Comparison of ENCODE assay signal across 8 mouse cellular contexts in the genomic region with DNA sequence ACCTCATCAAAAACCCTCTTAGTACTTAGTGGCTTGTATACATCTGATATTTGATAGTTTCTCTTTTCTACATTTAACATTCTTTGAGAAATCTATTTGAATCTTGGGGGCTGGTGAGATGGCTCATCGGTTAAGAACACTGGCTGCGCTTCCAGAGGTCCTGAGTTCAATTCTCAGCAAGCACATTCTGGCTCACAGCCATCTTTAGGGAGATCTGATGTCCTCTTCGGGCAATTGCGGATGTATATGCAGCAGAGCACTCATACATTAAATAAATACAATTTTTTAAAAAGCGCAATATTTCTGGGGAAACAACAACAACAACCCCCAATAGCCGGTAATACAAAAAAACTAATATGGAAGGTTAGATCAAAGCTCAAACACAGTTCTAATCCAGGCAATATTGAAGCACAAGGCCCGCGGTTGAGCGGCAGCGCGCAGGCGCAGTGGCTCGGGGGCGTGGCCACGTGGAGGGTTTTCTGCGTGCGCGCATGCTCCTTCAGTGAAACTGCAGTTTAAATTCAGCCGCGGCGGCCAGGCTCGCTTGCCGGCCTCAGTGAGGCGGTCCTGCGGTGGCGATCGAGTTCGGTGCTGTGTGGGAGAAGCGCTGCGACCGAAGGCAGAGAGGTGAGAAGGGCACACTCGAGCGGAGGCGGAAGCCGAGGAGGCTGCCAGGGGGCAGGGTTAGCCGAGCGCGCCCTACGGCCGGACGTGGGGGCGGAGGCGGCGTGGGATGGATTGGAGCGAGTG. TPM values are rescaled to one million over a fixed set of nuclear protein-coding genes. Genes with fewer than 3 reads are reported as not detected.
DNase-seq lines count a peak whose midpoint lies in the region; ATAC-seq and TF ChIP-seq lines count a peak whose summit lies in the region.

A gene (plus strand): TSS at position 455 of the 750 bp plus-strand sequence.

- no peaks in the 10 kb centered on the region for H3K9me3 ChIP-seq in heart, embryonic 13.5 days
- no peaks in the 10 kb centered on the region for H3K9me3 ChIP-seq in kidney, postnatal 0 days (replicated peaks; ENCODE audit: low read length)
- H3K9me3 ChIP-seq in liver, embryonic 11.5 days (ENCODE audit: control insufficient read depth, low read length): no peaks in the 10 kb centered on the region

- TF ChIP-seq CTCF in kidney, postnatal 0 days (IDR thresholded peaks at IDR 0.05; ENCODE audit: low read depth): no peak

- peak; percentile 94 for ATAC-seq in CD4-positive, CD25-positive, alpha-beta regulatory T cell, adult 4 months
- ATAC-seq in erythroid progenitor cell, adult 5-6 weeks (replicated peaks; ENCODE audit: low FRiP score, poor library complexity, severe bottlenecking): peak; percentile 91
- peak; percentile 80 for ATAC-seq in heart, embryonic 13.5 days (ENCODE audit: extremely low read depth, insufficient number of reproducible peaks, low FRiP score, low TSS enrichment)
- peak; percentile 89 for ATAC-seq in kidney, postnatal 0 days (replicated peaks; ENCODE audit: low FRiP score, low read depth)
- ATAC-seq in liver, embryonic 11.5 days (replicated peaks; ENCODE audit: low FRiP score): peak; percentile 88

- H3K4me3 ChIP-seq in brown adipose tissue, adult 24 weeks (ENCODE audit: insufficient read depth, low read depth, low read length): peak within 1 kb of the TSS; percentile 90
- peak within 1 kb of the TSS; percentile 88 for H3K4me3 ChIP-seq in heart, embryonic 13.5 days
- H3K4me3 ChIP-seq in kidney, postnatal 0 days (replicated peaks; ENCODE audit: low read depth, low read length): peak within 1 kb of the TSS; percentile 86
- H3K4me3 ChIP-seq in liver, embryonic 11.5 days (ENCODE audit: low read depth, low read length): peak within 1 kb of the TSS; percentile 77
- peak within 1 kb of the TSS; percentile 60 for H3K4me3 ChIP-seq in myocyte

- H3K27ac ChIP-seq in brown adipose tissue, adult 24 weeks (replicated peaks; ENCODE audit: low read depth, low read length): peak within 1 kb of the TSS; percentile 73
- peak within 1 kb of the TSS; percentile 91 for H3K27ac ChIP-seq in heart, embryonic 13.5 days (replicated peaks)
- H3K27ac ChIP-seq in kidney, postnatal 0 days: peak within 1 kb of the TSS; percentile 85
- H3K27ac ChIP-seq in liver, embryonic 11.5 days (ENCODE audit: low read depth, low read length): peak within 1 kb of the TSS; percentile 93

- no peaks in the 10 kb centered on the region for H3K4me1 ChIP-seq in brown adipose tissue, adult 24 weeks (ENCODE audit: control insufficient read depth, insufficient read depth, insufficient read length, low read length)
- H3K4me1 ChIP-seq in heart, embryonic 13.5 days: peaks cover 18% of the 10 kb centered on the region
- no peaks in the 10 kb centered on the region; the same call in 1 of the 2 replicates for H3K4me1 ChIP-seq in kidney, postnatal 0 days (replicated peaks; ENCODE audit: insufficient read depth, low read length)
- 0 out of 2 replicates have a peak, but pooled peaks cover 9% of the 10 kb centered on the region for H3K4me1 ChIP-seq in liver, embryonic 11.5 days (replicated peaks; ENCODE audit: control insufficient read depth, insufficient read depth, low read length)

- DNase-seq in kidney, postnatal 0 days (ENCODE audit: low spot score): peak; percentile 94
- peak; percentile 95 for DNase-seq in liver, embryonic 11.5 days (ENCODE audit: low spot score)
- peak; percentile 94 to 99 for DNase-seq in spleen, postnatal 4 days (ENCODE audit: low spot score in 2 of 2)

- peak within 1 kb of the TSS; percentile 40 for H3ac ChIP-seq in myocyte (ENCODE audit: control insufficient read depth, insufficient read length)

- H3K9ac ChIP-seq in heart, embryonic 13.5 days: peak within 1 kb of the TSS; percentile 88
- peak within 1 kb of the TSS; percentile 59 for H3K9ac ChIP-seq in kidney, postnatal 0 days (ENCODE audit: low read depth, low read length)
- H3K9ac ChIP-seq in liver, embryonic 11.5 days (ENCODE audit: low read depth, low read length): peak within 1 kb of the TSS; percentile 85

- peak within 1 kb of the TSS; percentile 74 for H3K4me2 ChIP-seq in heart, embryonic 13.5 days
- H3K4me2 ChIP-seq in kidney, postnatal 0 days (ENCODE audit: low read length): peak within 1 kb of the TSS; percentile 78
- H3K4me2 ChIP-seq in liver, embryonic 11.5 days: peak within 1 kb of the TSS; percentile 79
- H3K4me2 ChIP-seq in myocyte (ENCODE audit: low read depth): peak within 1 kb of the TSS; percentile 68

- 6% methylated on average over 45 of the region's 45 CpGs for WGBS in heart, embryonic 13.5 days
- 5% methylated on average over 45 of the region's 45 CpGs for WGBS in kidney, postnatal 0 days
- 6% methylated on average over 45 of the region's 45 CpGs for WGBS in liver, embryonic 11.5 days

- H3K27me3 ChIP-seq in heart, embryonic 13.5 days (replicated peaks): no peaks in the 10 kb centered on the region
- no peaks in the 10 kb centered on the region for H3K27me3 ChIP-seq in kidney, postnatal 0 days (ENCODE audit: insufficient read depth, low read length)
- no peaks in the 10 kb centered on the region for H3K27me3 ChIP-seq in liver, embryonic 11.5 days (replicated peaks; ENCODE audit: control insufficient read depth, insufficient read depth, low read length)
- H3K27me3 ChIP-seq in myocyte (ENCODE audit: control insufficient read depth, insufficient read depth, insufficient read length): no peaks in the 10 kb centered on the region

- peak; percentile 88 for TF ChIP-seq POLR2A in myocyte (IDR thresholded peaks at IDR 0.05; ENCODE audit: insufficient read length, low read depth)

- H3K36me3 ChIP-seq in heart, embryonic 13.5 days: peaks cover 46% of the 10 kb centered on the region
- peaks cover 29% of the 10 kb centered on the region for H3K36me3 ChIP-seq in kidney, postnatal 0 days (ENCODE audit: insufficient read depth, low read length)
- peaks cover 25% of the 10 kb centered on the region for H3K36me3 ChIP-seq in liver, embryonic 11.5 days (ENCODE audit: control insufficient read depth, insufficient read depth, low read length)
- H3K36me3 ChIP-seq in myocyte (ENCODE audit: control insufficient read depth, insufficient read depth): peaks cover 10% of the 10 kb centered on the region

- H3K79me2 ChIP-seq in myocyte (ENCODE audit: control insufficient read depth, insufficient read depth): peaks cover 16% of the 10 kb centered on the region

TF ChIP-seq in myocyte, 11 proteins besides CTCF, POLR2A, EP300 and RAD21:
- TF ChIP-seq MAX (IDR thresholded peaks at IDR 0.05; ENCODE audit: low read depth) (peak; percentile 29), USF1 (IDR thresholded peaks at IDR 0.05; ENCODE audit: low read depth) (peak; percentile 88), REST (IDR thresholded peaks at IDR 0.05; ENCODE audit: insufficient read depth, insufficient read length) (no peak), MYOD1 (IDR thresholded peaks at IDR 0.05; ENCODE audit: control insufficient read depth in 1 of 3, insufficient read length in 2 of 3, low read depth in 2 of 3) (peak in 1 of 3 experiments; percentile 3), TCF3 (IDR thresholded peaks at IDR 0.05; ENCODE audit: insufficient read length, low read depth) (no peak), POLR2AphosphoS2 (IDR thresholded peaks at IDR 0.05; ENCODE audit: insufficient read length, low read depth) (peak; percentile 88), CEBPB (IDR thresholded peaks at IDR 0.05; ENCODE audit: insufficient read depth, poor library complexity, severe bottlenecking) (no peak), E2F4 (IDR thresholded peaks at IDR 0.05; ENCODE audit: insufficient read depth) (peak; percentile 89)
TF ChIP-seq in myocyte: peak in this region for 5.

RNA-seq across cellular contexts. Expression of the gene that starts here (rescaled TPM):
- polyA plus RNA-seq in CD4-positive, CD25-positive, alpha-beta regulatory T cell, adult 4 months (2017; shearing (Covaris generic)): 10 to 100 TPM; 11.4 to 24.8 TPM
- polyA plus RNA-seq in brown adipose tissue, adult 24 weeks (2012; ENCODE audit: insufficient read depth, insufficient read length, missing spikeins): 0.71 TPM in 1 of 2 replicates, not detected in the other
- total RNA-seq in erythroid progenitor cell, adult 5-6 weeks (2015; ENCODE audit: low replicate concordance): 9.6 and 15.5 TPM in 2 replicates
- 8.2 and 18.7 TPM in 2 replicates for total RNA-seq in erythroid progenitor cell, adult 5-6 weeks (2017; ENCODE audit: low replicate concordance)
- polyA plus RNA-seq in heart, embryonic 13.5 days (2015; fragmentation: Nextera tagmentation; extraction: Ambion mirVana): 12.6 and 12.7 TPM in 2 replicates
- polyA plus RNA-seq in kidney, postnatal 0 days (2015; fragmentation: Nextera tagmentation; extraction: Ambion mirVana): 5.6 and 6.8 TPM in 2 replicates
- 23.9 and 24.1 TPM in 2 replicates for polyA plus RNA-seq in liver, embryonic 11.5 days (2014; fragmentation: Nextera tagmentation; extraction: Ambion mirVana)
- polyA plus RNA-seq in myocyte (2012; fragmentation: generic; extraction: Trizol): 4.7 TPM

Comparison
In these comparisons a context has a peak if more than half of its experiments do, and no peak if none do; other contexts are left out.
1. Peak in every context shown above with its lines: DNase-seq, ATAC-seq, H3K4me3 ChIP-seq and H3K27ac ChIP-seq.